Mouse (Mus musculus): ENCODE results near the gene Psg16. TPM values are rescaled to one million over a fixed set of nuclear protein-coding genes. Genes with fewer than 3 reads are reported as not detected.
A peak's percentile ranks its signal among the peaks of the same experiment; 100 is the strongest.

The Psg16 gene
- polyA plus RNA-seq, 1 experiment from 2014 or later = 0.19 TPM

DNA sequence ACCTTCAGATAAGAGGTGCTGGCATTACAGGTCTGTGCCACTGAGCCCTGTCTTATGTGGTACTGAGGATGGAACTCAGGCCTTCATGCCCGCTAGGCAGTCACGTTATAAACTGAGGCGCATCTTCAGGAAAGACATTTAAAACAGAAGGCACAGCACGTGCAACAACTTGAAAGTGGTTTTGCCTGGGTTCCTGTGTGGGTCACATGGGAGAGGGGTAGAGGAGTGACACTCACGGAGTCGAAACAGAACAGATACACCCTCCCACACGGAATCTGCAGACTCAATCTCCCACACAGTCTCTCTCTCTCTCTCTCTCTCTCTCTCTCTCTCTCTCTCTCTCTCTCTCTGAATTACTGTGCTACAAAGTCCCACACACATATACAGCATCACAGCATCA is 43.6 kb upstream of the Psg16 start:
- no peaks in the 10 kb centered on the region for H3K9me3 ChIP-seq (ENCODE audit: low read length)
- H3K27me3 ChIP-seq (ENCODE audit: insufficient read depth, low read length) = no peaks in the 10 kb centered on the region
- no peak overlapping the region for H3K4me3 ChIP-seq (ENCODE audit: low read length)
- H3K4me2 ChIP-seq (replicated peaks; ENCODE audit: low read depth, low read length) = no peak overlapping the region
- ATAC-seq (ENCODE audit: low FRiP score, low TSS enrichment) = no peak
- H3K36me3 ChIP-seq (ENCODE audit: insufficient read depth, low read length) = peaks cover 19% of the 10 kb centered on the region
- H3K27ac ChIP-seq (ENCODE audit: low read length) = no peak overlapping the region
- H3K4me1 ChIP-seq (ENCODE audit: insufficient read depth, low read length) = peaks cover 16% of the 10 kb centered on the region
- WGBS = 73% methylated on average over 7 of the region's 7 CpGs
- no peak overlapping the region for H3K9ac ChIP-seq (replicated peaks; ENCODE audit: low read length)

GRCm38 (mm10) chr7:17038018-17038695 is 35.7 kb upstream of the Psg16 start:
- 56% methylated on average over 9 of the region's 9 CpGs for WGBS
- no peak for ATAC-seq (ENCODE audit: low FRiP score, low TSS enrichment)

DNA sequence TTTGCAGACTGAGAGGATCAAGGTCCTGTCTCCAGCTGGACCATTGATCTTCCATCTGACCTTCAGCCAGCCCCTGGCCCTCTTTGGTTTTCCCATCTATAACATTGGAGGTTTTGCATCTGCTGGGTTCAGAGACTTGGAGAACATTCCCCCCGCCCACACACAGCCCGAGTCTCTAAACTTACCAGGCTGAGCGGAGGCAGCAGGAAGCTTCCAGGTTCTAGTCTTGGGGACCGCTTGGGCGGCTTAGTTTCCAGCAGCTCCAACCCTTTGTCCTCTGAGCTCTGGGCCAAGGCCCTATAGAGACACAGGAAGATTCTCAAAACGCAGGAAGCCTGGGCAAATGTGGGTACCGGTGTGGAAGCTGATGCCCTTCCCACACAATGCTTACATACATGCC is 34.5 kb upstream of the Psg16 start:
- peaks cover 51% of the 10 kb centered on the region for H3K36me3 ChIP-seq (ENCODE audit: insufficient read depth, low read length)
- H3K27me3 ChIP-seq (ENCODE audit: insufficient read depth, low read length) = no peaks in the 10 kb centered on the region
- 87% methylated on average over 7 of the region's 7 CpGs for WGBS
- no peaks in the 10 kb centered on the region for H3K4me1 ChIP-seq (ENCODE audit: insufficient read depth, low read length)
- H3K9ac ChIP-seq (replicated peaks; ENCODE audit: low read length) = no peak overlapping the region
- no peak for ATAC-seq (ENCODE audit: low FRiP score, low TSS enrichment)
- no peak overlapping the region for H3K27ac ChIP-seq (ENCODE audit: low read length)
- no peaks in the 10 kb centered on the region for H3K9me3 ChIP-seq (ENCODE audit: low read length)
- H3K4me2 ChIP-seq (replicated peaks; ENCODE audit: low read depth, low read length) = no peak overlapping the region
- H3K4me3 ChIP-seq (ENCODE audit: low read length) = no peak overlapping the region

More at GRCm38 (mm10) chr7:17038018-17038695, 35.7 kb upstream of the Psg16 start:
- no peak overlapping the region for H3K4me3 ChIP-seq (ENCODE audit: low read length)
- H3K27ac ChIP-seq (ENCODE audit: low read length) = no peak overlapping the region
- no peak overlapping the region for H3K4me2 ChIP-seq (replicated peaks; ENCODE audit: low read depth, low read length)
- H3K4me1 ChIP-seq (ENCODE audit: insufficient read depth, low read length) = no peaks in the 10 kb centered on the region
- H3K36me3 ChIP-seq (ENCODE audit: insufficient read depth, low read length) = peaks cover 45% of the 10 kb centered on the region
- no peaks in the 10 kb centered on the region for H3K27me3 ChIP-seq (ENCODE audit: insufficient read depth, low read length)
- no peak overlapping the region for H3K9ac ChIP-seq (replicated peaks; ENCODE audit: low read length)
- no peaks in the 10 kb centered on the region for H3K9me3 ChIP-seq (ENCODE audit: low read length)

DNA sequence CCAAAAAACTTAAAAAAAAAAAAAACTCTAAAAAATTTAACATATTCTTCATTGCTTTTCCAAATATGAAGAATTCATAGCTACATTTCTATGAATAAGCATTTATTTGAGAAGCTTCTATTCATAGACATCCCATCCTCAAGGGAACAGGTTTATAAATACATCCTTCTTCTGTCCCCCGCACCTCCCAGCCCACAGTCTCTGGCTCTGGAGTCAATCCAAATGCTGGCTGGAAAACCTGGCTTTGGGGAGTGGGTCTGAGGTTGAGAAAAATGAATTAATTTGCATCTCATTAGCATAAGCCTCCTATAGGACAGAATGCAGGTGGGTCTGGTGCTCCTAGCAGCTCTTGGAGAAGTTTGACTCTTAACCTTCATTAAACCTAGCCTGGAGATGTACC is 28.1 kb upstream of the Psg16 start:
- Histone ChIP-seq H3K36me3 (ENCODE audit: insufficient read depth, low read length) (peaks cover 42% of the 10 kb centered on the region), H3K4me2 (replicated peaks; ENCODE audit: low read depth, low read length) (no peak overlapping the region)
- 71% methylated on average over 1 of the region's 1 CpGs for WGBS

DNA sequence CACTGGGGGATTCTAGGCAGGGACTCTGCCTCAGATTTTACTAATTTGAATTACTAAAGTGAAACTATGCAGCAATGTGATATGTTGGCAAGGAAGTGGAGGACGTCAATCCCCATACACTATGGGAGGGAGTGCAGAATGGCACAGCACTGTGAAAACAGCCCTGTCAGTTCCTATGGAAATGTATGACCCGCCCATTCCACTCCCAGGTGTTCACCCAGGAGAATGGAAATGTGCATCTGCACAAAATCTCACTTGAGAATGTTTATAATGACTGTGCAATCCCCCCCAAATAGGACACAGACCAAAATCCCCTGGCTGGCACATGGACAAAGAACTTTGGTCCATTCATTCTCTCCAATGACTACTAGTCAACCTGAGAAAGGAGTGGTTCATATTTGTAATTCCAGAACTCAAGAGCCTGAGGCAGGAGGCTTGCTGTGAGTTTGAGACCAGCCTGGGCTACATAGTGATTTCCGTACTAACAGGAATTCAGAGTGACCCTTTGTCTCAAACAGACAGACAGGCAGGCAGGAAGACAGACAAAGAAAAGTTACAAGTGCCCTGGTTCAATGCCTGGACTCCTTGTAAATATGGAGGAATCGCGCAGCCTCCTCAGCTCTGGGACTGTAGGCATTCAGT is 26.7 kb upstream of the Psg16 start:
- no peaks in the 10 kb centered on the region for H3K4me1 ChIP-seq (ENCODE audit: insufficient read depth, low read length)
- H3K27ac ChIP-seq (ENCODE audit: low read length) = no peak overlapping the region
- no peak overlapping the region for H3K4me2 ChIP-seq (replicated peaks; ENCODE audit: low read depth, low read length)
- no peak for ATAC-seq (ENCODE audit: low FRiP score, low TSS enrichment)
- WGBS = 94% methylated on average over 5 of the region's 5 CpGs
- H3K4me3 ChIP-seq (ENCODE audit: low read length) = no peak overlapping the region
- H3K36me3 ChIP-seq (ENCODE audit: insufficient read depth, low read length) = peaks cover 41% of the 10 kb centered on the region
- no peak overlapping the region for H3K9ac ChIP-seq (replicated peaks; ENCODE audit: low read length)
- no peaks in the 10 kb centered on the region for H3K27me3 ChIP-seq (ENCODE audit: insufficient read depth, low read length)
- H3K9me3 ChIP-seq (ENCODE audit: low read length) = no peaks in the 10 kb centered on the region

More for the DNA sequence above, 28.1 kb upstream of the Psg16 start:
- H3K27ac ChIP-seq (ENCODE audit: low read length) = no peak overlapping the region
- no peak overlapping the region for H3K9ac ChIP-seq (replicated peaks; ENCODE audit: low read length)
- ATAC-seq (ENCODE audit: low FRiP score, low TSS enrichment) = no peak
- H3K4me3 ChIP-seq (ENCODE audit: low read length) = no peak overlapping the region
- H3K27me3 ChIP-seq (ENCODE audit: insufficient read depth, low read length) = no peaks in the 10 kb centered on the region
- no peaks in the 10 kb centered on the region for H3K4me1 ChIP-seq (ENCODE audit: insufficient read depth, low read length)
- no peaks in the 10 kb centered on the region for H3K9me3 ChIP-seq (ENCODE audit: low read length)

- H3K9me3 ChIP-seq (ENCODE audit: low read length) = peaks cover under 1% of the 10 kb centered on the region; the same call in 1 of the 2 replicates
- ATAC-seq (ENCODE audit: low FRiP score, low TSS enrichment) = no peak
- H3K4me2 ChIP-seq (replicated peaks; ENCODE audit: low read depth, low read length) = no peak overlapping the region
- WGBS = 90% methylated on average over 10 of the region's 10 CpGs
- no peaks in the 10 kb centered on the region for H3K4me1 ChIP-seq (ENCODE audit: insufficient read depth, low read length)
- peaks cover 35% of the 10 kb centered on the region for H3K36me3 ChIP-seq (ENCODE audit: insufficient read depth, low read length)
- no peak overlapping the region for H3K9ac ChIP-seq (replicated peaks; ENCODE audit: low read length)
- H3K4me3 ChIP-seq (ENCODE audit: low read length) = no peak overlapping the region
- no peak overlapping the region for H3K27ac ChIP-seq (ENCODE audit: low read length)
- no peaks in the 10 kb centered on the region for H3K27me3 ChIP-seq (ENCODE audit: insufficient read depth, low read length)
These were observed 25.2 kb upstream of the Psg16 start for GRCm38 (mm10) chr7:17048431-17049190.

- H3K9ac ChIP-seq (replicated peaks; ENCODE audit: low read length) = no peak overlapping the region
- H3K4me3 ChIP-seq (ENCODE audit: low read length) = no peak overlapping the region
- ATAC-seq (ENCODE audit: low FRiP score, low TSS enrichment) = 0 out of 2 replicates have a peak, but pooled peaks have one; percentile 35
- H3K27ac ChIP-seq (ENCODE audit: low read length) = no peak overlapping the region
- H3K9me3 ChIP-seq (ENCODE audit: low read length) = peaks cover 3% of the 10 kb centered on the region; the same call in 1 of the 2 replicates
- H3K4me1 ChIP-seq (ENCODE audit: insufficient read depth, low read length) = peaks cover under 1% of the 10 kb centered on the region
- H3K27me3 ChIP-seq (ENCODE audit: insufficient read depth, low read length) = no peaks in the 10 kb centered on the region
- H3K36me3 ChIP-seq (ENCODE audit: insufficient read depth, low read length) = peaks cover 35% of the 10 kb centered on the region
- 84% methylated on average over 11 of the region's 11 CpGs for WGBS
- H3K4me2 ChIP-seq (replicated peaks; ENCODE audit: low read depth, low read length) = no peak overlapping the region
These were observed 23.3 kb upstream of the Psg16 start for GRCm38 (mm10) chr7:17050491-17050890.

DNA sequence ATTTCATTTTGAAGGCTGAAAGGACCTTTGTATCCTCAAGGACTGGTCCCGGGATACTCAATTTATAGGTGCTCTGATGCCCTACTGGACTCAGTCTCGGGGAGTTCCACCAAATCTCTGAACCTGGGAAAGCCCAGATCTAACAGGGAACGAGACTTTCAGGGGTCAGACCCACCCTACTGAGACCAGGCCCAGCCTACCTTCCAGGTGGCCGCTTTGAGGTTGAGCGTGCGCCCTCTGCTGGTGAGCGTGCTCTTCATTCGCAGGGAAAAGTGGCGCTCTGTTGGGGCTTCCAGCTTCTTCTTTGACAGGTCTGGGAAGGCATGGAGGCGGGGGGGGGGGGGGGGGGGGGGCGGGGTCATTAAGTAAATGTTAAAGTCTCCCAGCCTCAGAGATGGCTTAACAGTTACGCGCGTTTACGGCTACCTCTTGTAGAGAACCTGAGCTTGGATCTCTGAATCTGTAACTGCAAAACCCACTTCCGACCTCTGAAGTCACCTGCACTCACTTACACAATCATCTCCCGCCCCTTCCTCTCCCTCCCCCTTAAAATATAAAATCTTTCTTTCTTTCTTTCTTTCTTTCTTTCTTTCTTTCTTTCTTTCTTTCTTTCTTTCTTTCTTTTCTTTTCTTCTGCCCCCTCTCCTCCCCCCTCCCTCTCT is 22.8 kb upstream of the Psg16 start:
- H3K27me3 ChIP-seq (ENCODE audit: insufficient read depth, low read length) = no peaks in the 10 kb centered on the region
- H3K4me2 ChIP-seq (replicated peaks; ENCODE audit: low read depth, low read length) = no peak overlapping the region
- no peak overlapping the region for H3K9ac ChIP-seq (replicated peaks; ENCODE audit: low read length)
- H3K36me3 ChIP-seq (ENCODE audit: insufficient read depth, low read length) = peaks cover 35% of the 10 kb centered on the region
- no peak overlapping the region for H3K27ac ChIP-seq (ENCODE audit: low read length)
- 14% methylated on average over 16 of the region's 17 CpGs for WGBS
- H3K9me3 ChIP-seq (ENCODE audit: low read length) = peaks cover 3% of the 10 kb centered on the region; the same call in 1 of the 2 replicates
- peak; percentile 31 for ATAC-seq (ENCODE audit: low FRiP score, low TSS enrichment)
- peaks cover 6% of the 10 kb centered on the region for H3K4me1 ChIP-seq (ENCODE audit: insufficient read depth, low read length)
- H3K4me3 ChIP-seq (ENCODE audit: low read length) = no peak overlapping the region

DNA sequence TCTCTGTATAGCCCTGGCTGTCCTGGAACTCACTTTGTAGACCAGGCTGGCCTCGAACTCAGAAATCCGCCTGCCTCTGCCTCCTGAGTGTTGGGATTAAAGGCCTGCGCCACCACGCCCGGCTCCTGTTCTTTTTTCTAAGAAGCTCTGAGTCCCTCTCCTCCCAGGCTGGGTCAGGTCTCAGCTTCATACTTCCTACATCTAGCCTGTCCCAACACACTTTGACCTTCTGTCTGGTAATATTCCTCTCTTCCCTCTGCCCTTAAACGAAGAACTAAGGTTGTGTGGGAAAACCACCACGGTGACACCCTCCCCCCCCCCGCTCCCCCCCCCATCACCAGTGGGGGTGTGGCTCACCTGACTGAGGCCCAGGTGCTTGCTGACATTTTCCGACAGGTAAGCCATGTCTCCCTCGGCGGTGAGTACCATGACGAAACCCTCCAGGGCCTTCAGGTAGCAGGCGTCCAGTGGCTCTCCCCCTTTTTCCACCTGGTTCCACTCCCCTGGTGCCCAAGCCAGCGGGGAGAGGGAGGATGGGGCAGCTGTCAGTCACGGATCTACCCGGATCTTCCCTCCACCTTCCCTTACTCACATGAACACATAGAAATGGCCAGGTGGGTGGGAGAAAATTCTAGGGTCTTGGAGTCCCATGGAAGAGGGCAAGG is 19.4 kb upstream of the Psg16 start:
- 90% methylated on average over 16 of the region's 16 CpGs for WGBS
- no peak overlapping the region for H3K4me3 ChIP-seq (ENCODE audit: low read length)
- no peak for ATAC-seq (ENCODE audit: low FRiP score, low TSS enrichment)

More for the DNA sequence above, 19.4 kb upstream of the Psg16 start:
- no peak overlapping the region for H3K9ac ChIP-seq (replicated peaks; ENCODE audit: low read length)
- H3K36me3 ChIP-seq (ENCODE audit: insufficient read depth, low read length) = peaks cover 27% of the 10 kb centered on the region
- H3K4me1 ChIP-seq (ENCODE audit: insufficient read depth, low read length) = peaks cover 35% of the 10 kb centered on the region
- no peaks in the 10 kb centered on the region for H3K27me3 ChIP-seq (ENCODE audit: insufficient read depth, low read length)
- H3K27ac ChIP-seq (ENCODE audit: low read length) = no peak overlapping the region
- no peak overlapping the region for H3K4me2 ChIP-seq (replicated peaks; ENCODE audit: low read depth, low read length)
- H3K9me3 ChIP-seq (ENCODE audit: low read length) = peaks cover 3% of the 10 kb centered on the region; the same call in 1 of the 2 replicates
